Mouse (Mus musculus) brain, embryonic 14.5 days (tissue): Measurements from ENCODE around the gene Cenpp.

Experiments used
- CTCF ChIP-seq: fragments of 200-500 bp; IDR thresholded peaks from 2 replicates; pipeline ENCODE4 v1.5.1; 2012; ENCODE audit warnings: inconsistent platforms, mild to moderate bottlenecking, moderate library complexity, borderline replicate concordance; ENCODE audit not compliant: insufficient read depth, insufficient read length; ENCODE audit errors: extremely low read depth
- POLR2A ChIP-seq: fragments of 200-500 bp; IDR thresholded peaks from 2 replicates; pipeline ENCODE4 v1.6.1; 2012; ENCODE audit warnings: mild to moderate bottlenecking, inconsistent platforms, borderline replicate concordance; ENCODE audit not compliant: poor library complexity, insufficient read depth, insufficient read length, severe bottlenecking; ENCODE audit errors: extremely low read depth

DNA sequence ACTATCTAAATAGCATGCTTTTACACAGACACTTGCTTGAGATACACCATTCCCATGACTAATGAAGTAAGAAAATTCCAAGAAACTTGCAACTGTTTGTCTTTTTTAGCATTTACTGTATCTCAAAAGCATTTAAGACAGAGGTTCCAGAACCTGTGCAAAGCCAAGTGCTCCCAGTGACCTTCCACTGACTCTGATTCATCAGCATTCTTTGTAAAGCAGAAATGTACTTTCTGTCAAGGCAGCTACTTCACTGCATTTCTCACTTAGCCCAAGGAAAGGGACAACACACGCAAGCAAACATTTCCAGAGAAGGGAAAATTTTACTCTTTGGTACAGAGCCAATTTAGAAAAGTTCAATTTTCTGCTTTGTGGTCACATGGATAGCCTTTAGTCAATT is 29.4 kb downstream of the Cenpp start:
- no peak for TF ChIP-seq CTCF
- no peak for TF ChIP-seq POLR2A
